Mouse (Mus musculus): ENCODE measurements around the gene Bace1.

DNA sequence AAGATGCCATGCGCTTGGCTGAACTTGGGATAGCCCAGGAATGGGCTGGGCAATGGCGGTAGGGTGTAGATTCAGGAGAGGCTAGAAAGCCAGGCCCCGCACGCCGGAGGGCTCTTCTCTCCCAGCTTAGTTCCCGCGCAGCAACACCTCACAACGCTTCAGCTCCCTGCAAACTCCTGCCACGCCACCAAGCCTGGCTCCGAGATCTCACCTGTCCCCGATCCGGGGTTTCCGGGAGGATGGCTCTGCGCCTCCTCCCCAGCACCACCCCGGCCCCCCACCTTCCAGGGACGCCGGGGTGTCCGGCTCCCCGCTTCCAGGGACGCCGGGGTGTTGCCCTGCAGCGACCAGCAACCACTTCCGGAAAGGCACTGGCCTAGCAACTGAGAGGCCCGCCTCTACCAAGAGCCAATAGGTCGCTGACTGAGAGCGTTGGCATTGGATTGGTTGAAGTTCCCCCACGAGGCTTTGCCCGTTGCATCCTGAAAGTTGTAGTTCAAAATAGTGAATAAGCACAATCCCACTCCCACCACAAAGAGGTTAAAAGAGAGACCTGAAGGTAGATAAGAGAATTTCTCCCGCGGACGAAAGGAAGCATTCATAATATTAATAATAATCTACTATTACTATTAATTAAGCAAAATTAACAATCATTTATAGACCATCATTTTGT lies 10.0 kb upstream of the Bace1 start, which contains the start of gene Cep164:
- TF ChIP-seq POLR2A (IDR thresholded peaks at IDR 0.05; ENCODE audit: control insufficient read depth, extremely low read depth, insufficient read depth, low read length, poor library complexity) (peak; percentile 36; the same call in 1 of the 2 replicates), CTCF (IDR thresholded peaks at IDR 0.05; ENCODE audit: borderline replicate concordance, control insufficient read depth, extremely low read depth, insufficient read depth, low read length, poor library complexity) (0 out of 2 replicates have a peak, but pooled peaks have one; percentile 13)

Data from thymus, adult 2 months (tissue).